Mouse (Mus musculus) naive thymus-derived CD4-positive, alpha-beta T cell, adult 2 months (primary cell): ENCODE measurements around the gene Gprc5c.
A peak's percentile ranks its signal among the peaks of the same experiment; 100 is the strongest.

Experiments
- DNase-seq: peaks from one replicate; pipeline ENCODE4 v3.0.0-alpha.2; 2011; ENCODE audit warnings: low read depth

Gene Gprc5c

GRCm38 (mm10) chr11:114850452-114851268, at the start of gene Gprc5c:
Gprc5c (plus strand) TSS chr11:114851152.
- no peak for DNase-seq

DNA sequence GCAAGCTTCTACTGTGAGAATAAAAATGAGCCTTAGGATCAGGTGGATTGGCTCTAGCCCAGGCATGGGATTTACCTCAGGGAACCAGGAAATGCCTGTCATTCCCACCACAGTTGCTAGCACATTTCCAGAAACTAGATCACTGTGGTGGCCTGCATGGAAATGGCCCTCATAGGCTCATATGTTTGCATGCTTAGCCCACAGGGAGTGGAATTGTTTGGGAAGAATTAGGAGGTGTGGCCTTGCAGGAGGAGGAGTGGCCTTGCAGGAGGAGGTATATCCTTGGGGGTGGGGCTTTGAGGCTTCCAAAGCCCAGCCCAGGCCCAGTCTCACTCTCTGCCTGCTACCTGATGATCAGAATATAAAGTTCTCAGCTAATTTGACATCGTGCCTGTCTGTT, 49.0 kb upstream of the Gprc5c start:
- DNase-seq: no peak

DNA sequence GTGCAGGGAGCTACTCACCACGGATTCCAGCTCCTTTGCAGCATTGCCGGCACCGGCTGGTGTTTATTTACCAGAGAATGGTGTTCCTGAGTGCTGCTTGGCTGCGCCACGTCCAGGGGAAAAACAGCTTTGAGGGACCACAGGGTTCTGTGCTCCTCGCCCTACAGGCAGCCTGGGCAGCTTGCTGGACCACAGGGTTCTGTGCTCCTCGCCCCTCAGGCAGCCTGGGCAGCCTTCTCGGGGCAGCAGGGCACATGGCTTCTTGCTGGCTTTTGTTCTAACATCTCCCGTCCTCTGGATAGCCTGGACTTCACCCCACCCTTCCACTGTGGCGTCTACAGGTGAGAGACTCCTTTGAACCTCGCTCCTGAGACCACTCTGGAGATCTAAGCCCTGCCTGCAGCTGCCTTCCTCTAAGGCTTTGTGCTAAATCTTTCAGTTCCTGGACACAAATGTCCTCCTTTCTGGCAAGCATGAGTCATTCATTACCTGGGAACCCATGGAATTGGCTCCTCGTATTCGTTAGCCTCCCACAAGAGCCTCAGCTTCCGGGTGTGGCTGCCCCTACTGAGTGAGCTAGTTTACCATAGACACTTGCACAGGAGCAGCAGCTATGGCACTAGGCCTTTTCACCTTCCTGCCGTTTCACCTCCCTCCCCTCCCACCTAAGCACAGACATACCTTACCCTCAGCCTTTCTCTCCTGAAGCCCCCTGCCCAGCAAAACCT, 48.2 kb upstream of the Gprc5c start:
- no peak for DNase-seq

- no peak for DNase-seq
Measured at GRCm38 (mm10) chr11:114803990-114804389, 47.0 kb upstream of the Gprc5c start.

- no peak for DNase-seq
Measured at GRCm38 (mm10) chr11:114807025-114807424, 43.9 kb upstream of the Gprc5c start.

DNA sequence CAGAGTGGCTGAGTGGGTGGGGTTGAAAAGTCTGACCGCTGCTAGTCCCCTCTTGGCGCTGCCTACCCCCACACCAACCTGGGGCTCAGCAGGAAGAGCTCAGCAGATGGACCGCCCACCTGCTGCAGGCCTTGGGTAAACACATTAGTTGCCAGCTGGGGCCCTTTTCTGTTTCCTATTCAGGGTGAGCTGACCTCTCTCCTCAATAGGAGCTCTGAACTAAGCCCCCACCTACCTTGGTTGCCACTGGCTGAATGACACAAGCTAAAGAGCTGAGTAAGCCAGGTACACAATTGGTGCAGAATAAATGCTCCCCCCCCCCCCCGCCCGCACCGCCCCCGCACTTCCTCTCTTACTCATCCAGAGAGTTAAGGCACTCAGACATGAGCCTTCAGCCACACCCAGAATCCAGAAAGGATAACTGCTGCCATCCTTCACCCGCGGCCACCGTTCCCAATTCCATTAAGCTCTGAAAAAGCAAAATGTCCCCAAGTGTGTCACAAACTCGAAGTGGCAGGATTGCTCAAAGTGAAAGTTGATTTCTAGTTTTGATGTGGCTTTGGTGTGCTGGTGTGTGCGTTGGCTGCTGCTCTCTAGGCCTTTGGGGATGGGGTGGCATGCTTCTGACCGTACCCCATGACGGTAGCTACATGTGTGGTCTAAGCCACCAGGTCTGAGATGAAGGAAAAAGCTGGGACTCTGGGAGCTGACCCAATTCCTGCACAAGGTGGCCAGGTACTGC, 43.1 kb upstream of the Gprc5c start:
- peak; percentile 71 for DNase-seq

- DNase-seq: peak; percentile 47
Measured at GRCm38 (mm10) chr11:114809371-114809770, 41.6 kb upstream of the Gprc5c start.

- DNase-seq: no peak
Measured at GRCm38 (mm10) chr11:114810344-114810743, 40.6 kb upstream of the Gprc5c start.

DNA sequence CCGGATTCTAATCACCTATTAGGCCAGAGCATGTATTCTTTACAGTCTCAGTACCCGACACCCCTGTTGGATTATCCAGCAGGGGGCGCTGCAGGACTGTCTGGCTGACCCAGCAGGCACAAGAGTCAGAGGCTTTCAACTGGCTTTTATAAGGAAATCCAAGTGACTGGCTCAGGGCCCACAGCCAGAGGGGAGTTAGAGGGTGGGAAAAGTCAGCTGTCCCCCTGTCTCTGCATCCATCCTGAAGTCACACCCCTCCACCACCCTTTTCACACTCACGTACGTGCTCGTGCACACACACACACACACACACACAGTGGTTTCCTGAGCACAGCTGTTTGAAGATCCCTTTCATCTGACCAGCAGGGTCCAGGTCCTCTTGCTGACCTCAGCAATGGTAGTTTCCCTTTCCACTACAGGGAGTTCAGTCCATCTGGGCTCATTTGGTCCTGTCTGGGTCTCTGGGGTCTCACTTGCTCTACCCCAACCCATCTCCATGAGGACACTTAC, 38.2 kb upstream of the Gprc5c start:
- peak; percentile 91 for DNase-seq

DNA sequence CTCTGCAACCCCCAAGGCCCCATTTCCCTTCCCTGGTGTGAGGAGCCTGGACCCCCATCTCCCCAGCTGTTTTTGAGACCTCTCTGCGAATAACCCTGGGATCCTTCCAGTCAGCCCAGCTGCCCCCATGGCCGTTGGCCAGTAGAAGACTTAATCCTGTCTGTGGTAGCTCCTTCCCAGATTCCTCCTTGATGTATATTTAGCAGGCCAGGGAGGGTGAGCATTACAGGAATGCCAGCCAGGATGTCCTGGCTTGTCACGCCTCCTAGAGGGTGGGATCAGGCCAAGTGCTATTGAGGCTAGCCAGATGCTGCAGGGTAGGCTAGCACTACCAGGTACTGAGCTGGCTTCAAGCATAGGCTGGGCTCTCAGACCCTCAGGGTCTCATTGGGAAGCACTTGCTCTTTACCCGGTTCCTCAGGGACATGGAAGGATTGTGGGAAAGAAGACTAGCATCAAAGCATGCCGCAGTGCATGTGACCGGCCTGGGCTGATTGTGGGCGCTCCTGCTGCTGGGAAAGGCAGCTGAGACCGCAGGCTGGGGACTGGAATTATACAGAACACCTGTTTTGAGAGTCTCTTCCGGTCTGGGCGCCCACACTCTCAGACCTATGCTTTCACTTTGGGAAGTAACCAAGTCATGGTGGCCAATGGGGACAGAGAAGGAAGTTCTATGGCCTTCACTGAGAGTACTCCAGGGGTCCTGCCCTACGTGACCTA, 35.9 kb upstream of the Gprc5c start:
- DNase-seq: no peak

DNA sequence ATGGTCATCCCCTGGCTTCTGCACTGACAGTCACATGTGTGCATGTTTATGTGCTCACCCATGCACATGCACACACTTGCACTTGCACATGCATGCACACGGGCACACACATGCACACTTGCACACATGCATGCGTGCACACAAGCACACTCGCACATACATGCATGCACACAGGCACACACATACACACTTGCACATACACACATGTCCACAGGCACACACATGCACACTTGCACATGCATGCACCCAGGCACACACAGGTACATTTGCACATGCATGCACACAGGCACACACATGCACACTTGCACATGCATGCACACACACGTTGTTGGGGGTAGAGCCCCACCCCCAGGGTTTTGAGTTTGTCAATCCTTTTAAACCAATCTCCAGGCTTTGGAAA, 34.0 kb upstream of the Gprc5c start:
- DNase-seq: no peak

GRCm38 (mm10) chr11:114818185-114818584, 32.8 kb upstream of the Gprc5c start:
- no peak for DNase-seq

DNA sequence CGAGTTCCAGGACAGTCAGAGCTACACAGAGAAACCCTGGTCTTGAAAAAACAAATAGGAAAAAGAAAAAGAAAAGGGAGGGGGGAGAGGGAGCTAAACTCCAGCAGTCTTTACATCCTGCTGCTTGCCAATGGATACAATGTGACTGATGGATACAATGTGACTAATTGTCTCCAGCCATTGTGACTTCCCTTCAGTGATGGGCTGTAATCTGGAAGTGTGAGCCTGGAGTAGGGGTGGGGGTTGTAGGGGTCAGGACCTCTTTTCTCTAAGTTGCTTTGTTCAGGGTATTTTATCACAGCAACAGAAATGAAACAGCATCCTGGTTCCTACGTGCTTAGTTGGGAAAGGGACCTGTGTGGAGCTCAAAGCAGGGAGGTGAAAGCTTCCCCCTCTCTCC, 31.8 kb upstream of the Gprc5c start:
- no peak for DNase-seq

- DNase-seq: no peak
Measured at GRCm38 (mm10) chr11:114820444-114820843, 30.5 kb upstream of the Gprc5c start.

- no peak for DNase-seq
Measured at GRCm38 (mm10) chr11:114821325-114821724, 29.6 kb upstream of the Gprc5c start.

- DNase-seq: no peak
Measured at GRCm38 (mm10) chr11:114822727-114823126, 28.2 kb upstream of the Gprc5c start.

- DNase-seq: no peak
Measured at GRCm38 (mm10) chr11:114823199-114823725, 27.7 kb upstream of the Gprc5c start.

DNA sequence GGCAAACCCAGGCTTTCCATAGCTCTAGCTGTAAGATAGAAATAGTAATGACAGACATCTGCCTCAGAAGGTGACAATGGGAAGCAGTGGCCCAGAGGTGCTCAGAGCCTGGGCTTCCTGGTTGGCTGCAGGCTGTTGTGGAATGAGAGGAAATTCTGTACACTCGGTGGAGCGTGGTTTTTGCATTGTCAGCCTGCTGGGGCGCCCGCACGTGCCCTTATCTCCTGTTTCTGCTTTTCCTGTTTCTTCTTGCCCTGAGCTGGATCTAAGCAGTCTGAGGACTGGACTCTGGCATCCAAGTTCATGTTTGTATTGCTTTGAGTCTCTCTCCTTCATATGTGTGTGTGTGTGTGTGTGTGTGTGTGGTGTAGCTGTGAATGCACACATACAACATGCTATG, 24.3 kb upstream of the Gprc5c start:
- DNase-seq: no peak

GRCm38 (mm10) chr11:114829499-114830432, 21.2 kb upstream of the Gprc5c start:
- DNase-seq: no peak

GRCm38 (mm10) chr11:114830433-114830773, 20.5 kb upstream of the Gprc5c start:
- DNase-seq: no peak

GRCm38 (mm10) chr11:114833166-114833565, 17.8 kb upstream of the Gprc5c start:
- no peak for DNase-seq
